Mouse (Mus musculus) neural tube, embryonic 13.5 days (tissue): ENCODE results near the gene Magt1. TPM values are rescaled to one million over a fixed set of nuclear protein-coding genes. Genes with fewer than 3 reads are reported as not detected.
"Not testable (repeated sequence)": the region's sequence is repeated elsewhere in the genome, so short reads cannot be mapped to it uniquely, and the experiment has no call there.

Source experiments
- ATAC-seq: fragments of 200-750 bp; cut with Nextera tagmentation; 2 replicates; pipeline ENCODE4 v1.8.0; 2017; ENCODE audit warnings: low read depth, mild to moderate bottlenecking, moderate TSS enrichment, moderate library complexity
- H3K27ac ChIP-seq: fragments of 300-500 bp; sonication (generic); replicated peaks from 2 replicates; pipeline ENCODE4 v1.5.1; 2015; ENCODE audit warnings: moderate library complexity, mild to moderate bottlenecking, inconsistent platforms
- H3K27me3 ChIP-seq: fragments of 300-500 bp; sonication (generic); 2 replicates; pipeline ENCODE4 v1.6.1; 2015; ENCODE audit warnings: mild to moderate bottlenecking, inconsistent platforms
- H3K36me3 ChIP-seq: fragments of 300-500 bp; sonication (generic); 2 replicates; pipeline ENCODE4 v1.6.1; 2015; ENCODE audit warnings: mild to moderate bottlenecking, inconsistent platforms
- H3K4me1 ChIP-seq: fragments of 300-500 bp; sonication (generic); replicated peaks from 2 replicates; pipeline ENCODE4 v1.6.1; 2015; ENCODE audit warnings: inconsistent platforms
- H3K4me2 ChIP-seq: fragments of 300-500 bp; sonication (generic); 2 replicates; pipeline ENCODE4 v1.6.1; 2015; ENCODE audit warnings: inconsistent platforms, mild to moderate bottlenecking, moderate library complexity
- H3K4me3 ChIP-seq: fragments of 300-500 bp; sonication (generic); 2 replicates; pipeline ENCODE4 v1.5.1; 2015; ENCODE audit warnings: mild to moderate bottlenecking, inconsistent platforms
- H3K9ac ChIP-seq: fragments of 300-500 bp; sonication (generic); 2 replicates; pipeline ENCODE4 v1.6.1; 2015; ENCODE audit warnings: moderate library complexity, mild to moderate bottlenecking, inconsistent platforms
- H3K9me3 ChIP-seq: fragments of 300-500 bp; sonication (generic); 2 replicates; pipeline ENCODE4 v1.6.1; 2016; ENCODE audit warnings: inconsistent platforms
- WGBS: fragments of 180-500 bp; shearing (Covaris S2); methylation state at CpG from one replicate; pipeline ENCODE4 v1.1.7; 2015; 5-methylcytosine and 5-hydroxymethylcytosine counted together
- polyA plus RNA-seq: library from polyadenylated mRNA; unstranded; fragments of >200 nt; fragmentation: Nextera tagmentation; extraction: Ambion mirVana; gene quantifications from 2 replicates; pipeline ENCODE4 v1.2.1, GENCODE M21; 2015

Gene Magt1
- polyA plus RNA-seq, 1 experiment from 2014 or later: 27.3 TPM

- Histone ChIP-seq H3K4me1 (no peaks in the 10 kb centered on the region), H3K9ac (no peak overlapping the region), H3K27me3 (no peaks in the 10 kb centered on the region), H3K4me2 (no peak overlapping the region), H3K9me3 (no peaks in the 10 kb centered on the region), H3K36me3 (no peaks in the 10 kb centered on the region), H3K4me3 (no peak overlapping the region), H3K27ac (no peak overlapping the region)
- 78% methylated on average over 2 of the region's 2 CpGs for WGBS
- ATAC-seq: no peak
Observed at GRCm38 (mm10) chrX:105937736-105938135, 74.0 kb downstream of the Magt1 start.

GRCm38 (mm10) chrX:105934341-105934740, 77.4 kb downstream of the Magt1 start:
- no peak for ATAC-seq
- Histone ChIP-seq H3K9ac (no peak overlapping the region), H3K27me3 (no peaks in the 10 kb centered on the region), H3K4me2 (no peak overlapping the region), H3K4me1 (no peaks in the 10 kb centered on the region), H3K9me3 (no peaks in the 10 kb centered on the region), H3K36me3 (no peaks in the 10 kb centered on the region), H3K27ac (no peak overlapping the region), H3K4me3 (no peak overlapping the region)
- WGBS: 72% methylated on average over 5 of the region's 5 CpGs

GRCm38 (mm10) chrX:105929478-105930038, 82.1 kb downstream of the Magt1 start:
- ATAC-seq: peak; percentile 45; the same call in 1 of the 2 replicates
- Histone ChIP-seq H3K4me2 (peak overlapping the region; percentile 44), H3K9me3 (no peaks in the 10 kb centered on the region), H3K36me3 (no peaks in the 10 kb centered on the region), H3K4me3 (peak overlapping the region; percentile 64), H3K27ac (peak overlapping the region; percentile 95), H3K27me3 (no peaks in the 10 kb centered on the region), H3K4me1 (peaks cover 18% of the 10 kb centered on the region), H3K9ac (no peak overlapping the region)
- 37% methylated on average over 8 of the region's 8 CpGs for WGBS

GRCm38 (mm10) chrX:105928861-105929477, 82.7 kb downstream of the Magt1 start, which contains the start of gene Atrx:
Gene Atrx, minus strand, starts transcription at chrX:105929403.
- no peaks in the 10 kb centered on the region for H3K27me3 ChIP-seq
- H3K4me2 ChIP-seq: peak within 1 kb of the TSS; percentile 59
- H3K36me3 ChIP-seq: no peaks in the 10 kb centered on the region
- H3K9me3 ChIP-seq: no peaks in the 10 kb centered on the region
- H3K27ac ChIP-seq: peak within 1 kb of the TSS; percentile 95
- peak within 1 kb of the TSS; percentile 64 for H3K4me3 ChIP-seq
- ATAC-seq: peak; percentile 96
- peaks cover 18% of the 10 kb centered on the region for H3K4me1 ChIP-seq
- WGBS: 20% methylated on average over 42 of the region's 42 CpGs
- H3K9ac ChIP-seq: peak within 1 kb of the TSS; percentile 90

- Histone ChIP-seq H3K4me2 (peak overlapping the region; percentile 59), H3K9ac (peak overlapping the region; percentile 90), H3K4me3 (peak overlapping the region; percentile 64), H3K27ac (peak overlapping the region; percentile 95), H3K27me3 (no peaks in the 10 kb centered on the region), H3K4me1 (peaks cover 18% of the 10 kb centered on the region), H3K9me3 (no peaks in the 10 kb centered on the region), H3K36me3 (no peaks in the 10 kb centered on the region)
- peak; percentile 79 for ATAC-seq
- 25% methylated on average over 36 of the region's 69 CpGs for WGBS
Observed at GRCm38 (mm10) chrX:105927941-105928860, 83.5 kb downstream of the Magt1 start.

GRCm38 (mm10) chrX:105926121-105926735, 85.5 kb downstream of the Magt1 start:
- no peak overlapping the region for H3K27ac ChIP-seq
- H3K4me1 ChIP-seq: peaks cover 18% of the 10 kb centered on the region
- no peak for ATAC-seq
- H3K4me2 ChIP-seq: peak overlapping the region; percentile 59
- no peak overlapping the region for H3K9ac ChIP-seq
- H3K27me3 ChIP-seq: no peaks in the 10 kb centered on the region
- H3K36me3 ChIP-seq: no peaks in the 10 kb centered on the region
- 79% methylated on average over 12 of the region's 12 CpGs for WGBS
- no peaks in the 10 kb centered on the region for H3K9me3 ChIP-seq
- no peak overlapping the region for H3K4me3 ChIP-seq

GRCm38 (mm10) chrX:105924326-105925070, 87.2 kb downstream of the Magt1 start:
- Histone ChIP-seq H3K36me3 (no peaks in the 10 kb centered on the region), H3K4me3 (no peak overlapping the region), H3K27ac (no peak overlapping the region), H3K4me1 (peaks cover 18% of the 10 kb centered on the region), H3K9me3 (no peaks in the 10 kb centered on the region), H3K9ac (no peak overlapping the region), H3K27me3 (no peaks in the 10 kb centered on the region), H3K4me2 (no peak overlapping the region)
- no peak for ATAC-seq
- 85% methylated on average over 5 of the region's 5 CpGs for WGBS

GRCm38 (mm10) chrX:105923896-105924295, 87.8 kb downstream of the Magt1 start:
- no CpG with 5 or more reads among the region's 1 CpGs for WGBS
- no peak overlapping the region for H3K9ac ChIP-seq
- no peaks in the 10 kb centered on the region for H3K36me3 ChIP-seq
- no peaks in the 10 kb centered on the region for H3K27me3 ChIP-seq
- H3K4me2 ChIP-seq: no peak overlapping the region
- no peak overlapping the region for H3K4me3 ChIP-seq
- H3K9me3 ChIP-seq: no peaks in the 10 kb centered on the region
- H3K27ac ChIP-seq: no peak overlapping the region
- no peak for ATAC-seq
- peaks cover 18% of the 10 kb centered on the region for H3K4me1 ChIP-seq

- H3K9ac ChIP-seq, H3K4me2 ChIP-seq, H3K9me3 ChIP-seq, H3K36me3 ChIP-seq, H3K4me3 ChIP-seq, ATAC-seq, H3K27ac ChIP-seq, H3K27me3 ChIP-seq: not testable (repeated sequence)
- H3K4me1 ChIP-seq: peaks cover 18% of the 10 kb centered on the region
- 84% methylated on average over 7 of the region's 7 CpGs for WGBS
Observed at GRCm38 (mm10) chrX:105922986-105923385, 88.7 kb downstream of the Magt1 start.

- Histone ChIP-seq H3K4me3 (no peak overlapping the region), H3K4me2 (no peak overlapping the region), H3K36me3 (no peaks in the 10 kb centered on the region), H3K9me3 (no peaks in the 10 kb centered on the region), H3K4me1 (peaks cover 6% of the 10 kb centered on the region; the same call in 1 of the 2 replicates), H3K27ac (no peak overlapping the region), H3K27me3 (no peaks in the 10 kb centered on the region), H3K9ac (no peak overlapping the region)
- 81% methylated on average over 2 of the region's 2 CpGs for WGBS
- ATAC-seq: no peak
Observed at GRCm38 (mm10) chrX:105921421-105921820, 90.3 kb downstream of the Magt1 start.
